ENCODE assay signal across 8 mouse cellular contexts in genomic region chr16:13437770-13438372, GRCm38 (mm10).
A peak's percentile ranks its signal among the peaks of the same experiment; 100 is the strongest.
DNase-seq lines count a peak whose midpoint lies in the region; ATAC-seq and TF ChIP-seq lines count a peak whose summit lies in the region.

No protein-coding gene starts in this region.

- ATAC-seq in heart, embryonic 11.5 days (replicated peaks; ENCODE audit: insufficient number of reproducible peaks, low FRiP score, low TSS enrichment), result peak; percentile 80
- ATAC-seq in liver, postnatal 0 days, result peak; percentile 43
- ATAC-seq in neural tube, embryonic 11.5 days (ENCODE audit: insufficient read depth, low FRiP score, low TSS enrichment), result peak; percentile 76

- peaks cover 7% of the 10 kb centered on the region for H3K4me1 ChIP-seq in heart, embryonic 11.5 days (ENCODE audit: control insufficient read depth, insufficient read depth, low read length)
- peaks cover 4% of the 10 kb centered on the region; the same call in 1 of the 2 replicates for H3K4me1 ChIP-seq in liver, postnatal 0 days (ENCODE audit: insufficient read depth)
- H3K4me1 ChIP-seq in neural tube, embryonic 11.5 days (ENCODE audit: control insufficient read depth, insufficient read depth, low read length), result no peaks in the 10 kb centered on the region

- no peaks in the 10 kb centered on the region for H3K9me3 ChIP-seq in heart, embryonic 11.5 days (replicated peaks; ENCODE audit: control insufficient read depth, low read length)
- no peaks in the 10 kb centered on the region for H3K9me3 ChIP-seq in liver, postnatal 0 days (ENCODE audit: low read length)
- no peaks in the 10 kb centered on the region for H3K9me3 ChIP-seq in neural tube, embryonic 11.5 days (ENCODE audit: control insufficient read depth, low read length)

- TF ChIP-seq CTCF in liver, postnatal 0 days (IDR thresholded peaks at IDR 0.05; ENCODE audit: low read depth), result peak; percentile 52

- H3K9ac ChIP-seq in heart, embryonic 11.5 days (ENCODE audit: low read depth, low read length), result peak overlapping the region; percentile 84
- H3K9ac ChIP-seq in liver, postnatal 0 days (replicated peaks), result peak overlapping the region; percentile 72
- peak overlapping the region; percentile 60 for H3K9ac ChIP-seq in neural tube, embryonic 11.5 days (ENCODE audit: low read length)

- H3K4me2 ChIP-seq in heart, embryonic 11.5 days, result peak overlapping the region; percentile 75
- H3K4me2 ChIP-seq in liver, postnatal 0 days (ENCODE audit: low read depth, low read length), result peak overlapping the region; percentile 91
- peak overlapping the region; percentile 64 for H3K4me2 ChIP-seq in neural tube, embryonic 11.5 days (ENCODE audit: low read depth)

- H3K27me3 ChIP-seq in heart, embryonic 11.5 days (ENCODE audit: control insufficient read depth, insufficient read depth, low read length), result no peaks in the 10 kb centered on the region
- no peaks in the 10 kb centered on the region for H3K27me3 ChIP-seq in liver, postnatal 0 days (ENCODE audit: insufficient read depth, low read length)
- no peaks in the 10 kb centered on the region for H3K27me3 ChIP-seq in neural tube, embryonic 11.5 days (ENCODE audit: control insufficient read depth, insufficient read depth, low read length)

- H3K4me3 ChIP-seq in heart, embryonic 11.5 days (ENCODE audit: low read depth, low read length), result peak overlapping the region; percentile 63
- peak overlapping the region; percentile 70 for H3K4me3 ChIP-seq in liver, postnatal 0 days (ENCODE audit: low read depth, low read length)
- peak overlapping the region; percentile 55 for H3K4me3 ChIP-seq in neural tube, embryonic 11.5 days (ENCODE audit: low read depth, low read length)

- peak overlapping the region; percentile 91 for H3K27ac ChIP-seq in heart, embryonic 11.5 days (ENCODE audit: low read depth, low read length)
- peak overlapping the region; percentile 52 for H3K27ac ChIP-seq in liver, postnatal 0 days (ENCODE audit: low read depth)
- peak overlapping the region; percentile 6; the same call in 1 of the 2 replicates for H3K27ac ChIP-seq in neural tube, embryonic 11.5 days (ENCODE audit: low read depth, low read length)

- no peaks in the 10 kb centered on the region for H3K36me3 ChIP-seq in heart, embryonic 11.5 days (ENCODE audit: control insufficient read depth, insufficient read depth, low read length)
- H3K36me3 ChIP-seq in liver, postnatal 0 days (replicated peaks; ENCODE audit: insufficient read depth, low read length), result no peaks in the 10 kb centered on the region
- H3K36me3 ChIP-seq in neural tube, embryonic 11.5 days (ENCODE audit: control insufficient read depth, insufficient read depth, low read length), result no peaks in the 10 kb centered on the region

- peak; percentile 59 for DNase-seq in CD4-positive helper T cell, adult 2 months (ENCODE audit: low read depth, low spot score)
- peak; percentile 65 for DNase-seq in adrenal gland, postnatal 10 days
- DNase-seq in embryo, embryonic 9.5 days (ENCODE audit: extremely low spot score), result peak; percentile 77
- peak; percentile 52 for DNase-seq in kidney, adult 9 months
- DNase-seq in liver, postnatal 0 days, result peak; percentile 47
- peak; percentile 70 for DNase-seq in neural tube, embryonic 11.5 days (ENCODE audit: low spot score)
- DNase-seq in thymus, adult 18-20 months, result peak; percentile 20 to 28

- no peak for TF ChIP-seq EP300 in liver, postnatal 0 days (IDR thresholded peaks at IDR 0.05; ENCODE audit: low read depth)

- under 1% methylated on average over 24 of the region's 24 CpGs for WGBS in heart, embryonic 11.5 days (ENCODE audit: insufficient replicate concordance)
- under 1% methylated on average over 24 of the region's 24 CpGs for WGBS in liver, postnatal 0 days (ENCODE audit: insufficient replicate concordance)
- under 1% methylated on average over 24 of the region's 24 CpGs for WGBS in neural tube, embryonic 11.5 days

Comparison
In these comparisons a context has a peak if more than half of its experiments do, and no peak if none do; other contexts are left out.
1. Peak in every context shown above with its lines: DNase-seq, ATAC-seq, H3K4me3 ChIP-seq and H3K27ac ChIP-seq.
2. DNase-seq: peak in every context shown above with its lines; median percentile 77 in embryo, embryonic 9.5 days; 70 in neural tube, embryonic 11.5 days; 65 in adrenal gland, postnatal 10 days; 59 in CD4-positive helper T cell, adult 2 months; 52 in kidney, adult 9 months; 47 in liver, postnatal 0 days; 24 in thymus, adult 18-20 months.
3. H3K27ac ChIP-seq: peak in every context shown above with its lines; median percentile 91 in heart, embryonic 11.5 days; 52 in liver, postnatal 0 days; 6 in neural tube, embryonic 11.5 days.